Mouse (Mus musculus) embryonic facial prominence, embryonic 13.5 days (tissue): ENCODE data around the gene Lgals9. TPM values are rescaled to one million over a fixed set of nuclear protein-coding genes. Genes with fewer than 3 reads are reported as not detected.
A peak's percentile ranks its signal among the peaks of the same experiment; 100 is the strongest.

Source experiments
- ATAC-seq: fragments of 200-750 bp; cut with Nextera tagmentation; 2 replicates; pipeline ENCODE4 v1.8.0; 2017; ENCODE audit warnings: low read depth; ENCODE audit not compliant: insufficient number of reproducible peaks, insufficient read depth, low FRiP score, low TSS enrichment
- H3K27ac ChIP-seq: fragments of 300-500 bp; sonication (generic); 2 replicates; pipeline ENCODE4 v1.5.1; 2015; ENCODE audit warnings: moderate library complexity, mild to moderate bottlenecking, inconsistent platforms
- H3K27me3 ChIP-seq: fragments of 300-500 bp; sonication (generic); 2 replicates; pipeline ENCODE4 v1.6.1; 2015; ENCODE audit warnings: mild to moderate bottlenecking, inconsistent platforms
- H3K36me3 ChIP-seq: fragments of 300-500 bp; sonication (generic); 2 replicates; pipeline ENCODE4 v1.6.1; 2015; ENCODE audit warnings: mild to moderate bottlenecking, inconsistent platforms
- H3K4me1 ChIP-seq: fragments of 300-500 bp; sonication (generic); 2 replicates; pipeline ENCODE4 v1.6.1; 2015; ENCODE audit warnings: inconsistent platforms
- H3K4me2 ChIP-seq: fragments of 300-500 bp; sonication (generic); 2 replicates; pipeline ENCODE4 v1.6.1; 2015; ENCODE audit warnings: moderate library complexity, mild to moderate bottlenecking, inconsistent platforms
- H3K4me3 ChIP-seq: fragments of 300-500 bp; sonication (generic); 2 replicates; pipeline ENCODE4 v1.5.1; 2015; ENCODE audit warnings: mild to moderate bottlenecking, inconsistent platforms
- H3K9ac ChIP-seq: fragments of 300-500 bp; sonication (generic); 2 replicates; pipeline ENCODE4 v1.6.1; 2015; ENCODE audit warnings: mild to moderate bottlenecking, inconsistent platforms
- H3K9me3 ChIP-seq: fragments of 300-500 bp; sonication (generic); 2 replicates; pipeline ENCODE4 v1.6.1; 2016; ENCODE audit warnings: inconsistent platforms
- WGBS: fragments of 180-500 bp; shearing (Covaris S2); methylation state at CpG from one replicate; pipeline ENCODE4 v1.1.7; 2015; ENCODE audit warnings: mixed read lengths; 5-methylcytosine and 5-hydroxymethylcytosine counted together
- polyA plus RNA-seq: library from polyadenylated mRNA; unstranded; fragments of >200 nt; fragmentation: Nextera tagmentation; extraction: Ambion mirVana; gene quantifications from 2 replicates; pipeline ENCODE4 v1.2.1, GENCODE M21; 2015

Lgals9 gene
- polyA plus RNA-seq = 18.4 and 22.2 TPM in 2 replicates

DNA sequence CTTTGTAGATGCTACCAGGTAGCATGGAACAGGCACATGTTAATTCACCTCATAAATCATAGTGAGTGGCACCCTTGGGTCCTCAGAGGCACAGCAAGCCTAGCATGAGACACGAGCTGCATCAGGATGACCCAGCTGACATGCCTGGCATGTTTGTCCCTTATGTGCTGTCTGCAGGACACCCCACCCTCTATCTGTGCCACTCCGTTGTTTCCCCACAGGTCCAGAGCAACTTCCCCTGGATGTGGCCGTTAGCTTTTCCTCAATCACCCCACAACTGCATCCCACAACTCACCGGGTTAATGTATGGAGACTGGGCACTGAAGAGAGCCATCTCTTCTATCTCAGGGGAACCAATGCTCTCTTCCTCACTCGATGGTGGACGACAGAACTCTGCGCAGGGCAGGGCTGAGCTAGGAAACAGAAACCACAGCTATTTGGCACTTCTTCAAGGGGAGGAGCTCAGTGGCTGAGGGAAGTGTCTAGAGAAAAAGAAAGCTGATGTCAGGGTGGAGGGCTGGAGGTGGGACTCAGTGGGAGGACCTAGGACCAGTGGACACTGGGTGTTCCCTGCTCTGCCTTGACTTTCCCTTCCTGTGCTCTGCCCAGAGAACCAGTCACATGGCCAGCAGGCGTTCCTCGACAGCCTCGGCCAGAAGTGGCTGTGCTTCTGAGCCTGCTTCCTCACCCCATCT, at the start of gene Lgals9:
Lgals9 (minus strand) TSS at position 464 of the 695 bp plus-strand sequence.
- ATAC-seq = no peak
- Histone ChIP-seq H3K36me3 (no peaks in the 10 kb centered on the region), H3K4me1 (peaks cover 10% of the 10 kb centered on the region; the same call in 1 of the 2 replicates), H3K27me3 (no peaks in the 10 kb centered on the region), H3K9ac (0 out of 2 replicates have a peak within 1 kb of the TSS, but pooled peaks have one; percentile 16), H3K27ac (no peak within 1 kb of the TSS), H3K9me3 (no peaks in the 10 kb centered on the region), H3K4me2 (peak within 1 kb of the TSS; percentile 45), H3K4me3 (peak within 1 kb of the TSS; percentile 9; the same call in 1 of the 2 replicates)
- WGBS = 58% methylated on average over 10 of the region's 10 CpGs

DNA sequence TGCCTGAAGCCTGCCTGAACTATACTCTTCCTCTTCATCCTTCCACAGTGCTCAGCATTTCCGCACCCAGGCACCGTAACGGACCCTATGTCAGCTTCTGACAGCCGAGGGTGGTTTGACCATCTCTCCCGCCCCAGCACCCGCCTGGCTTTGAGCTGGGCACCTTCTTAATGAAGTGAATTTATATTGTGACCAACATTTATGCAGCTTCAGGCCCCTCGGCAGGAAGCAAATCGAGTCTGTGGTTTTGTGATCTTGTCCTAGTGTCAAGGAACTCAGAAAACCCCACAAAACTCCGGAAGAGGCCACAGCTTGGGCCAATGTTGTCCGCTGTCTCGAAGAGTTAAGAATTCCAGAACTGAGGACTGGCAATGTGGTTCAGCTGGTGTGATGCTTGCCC, 48.9 kb upstream of the Lgals9 start:
- Histone ChIP-seq H3K4me1 (peaks cover 6% of the 10 kb centered on the region), H3K4me2 (no peak overlapping the region), H3K9ac (no peak overlapping the region), H3K36me3 (peaks cover 17% of the 10 kb centered on the region), H3K27ac (no peak overlapping the region), H3K9me3 (no peaks in the 10 kb centered on the region), H3K4me3 (no peak overlapping the region), H3K27me3 (no peaks in the 10 kb centered on the region)
- WGBS = 81% methylated on average over 11 of the region's 11 CpGs
- ATAC-seq = no peak

DNA sequence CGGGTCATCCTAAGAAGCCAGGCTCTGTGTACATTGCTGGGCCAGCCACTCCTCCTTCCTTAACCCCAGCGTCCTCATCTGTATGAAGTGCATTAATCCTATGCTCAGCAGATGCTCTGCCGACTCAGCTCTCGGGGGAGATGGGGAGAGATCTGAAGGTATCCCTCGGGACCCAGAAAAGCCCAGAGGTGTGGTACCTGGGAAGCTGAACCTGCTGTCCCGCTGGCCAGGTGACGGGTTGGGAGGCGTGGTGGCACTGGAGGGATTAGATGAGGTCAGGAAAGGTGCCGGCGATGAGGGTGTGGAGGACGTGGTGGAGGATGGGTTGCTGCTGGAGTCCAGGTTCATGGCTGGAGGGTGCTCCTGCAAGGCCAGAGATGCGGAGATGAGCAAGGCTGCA, 48.3 kb upstream of the Lgals9 start:
- no peak overlapping the region for H3K4me2 ChIP-seq
- no peak for ATAC-seq
- H3K9ac ChIP-seq = no peak overlapping the region
- H3K27me3 ChIP-seq = no peaks in the 10 kb centered on the region
- no peak overlapping the region for H3K4me3 ChIP-seq
- H3K27ac ChIP-seq = no peak overlapping the region
- no peaks in the 10 kb centered on the region for H3K9me3 ChIP-seq
- H3K36me3 ChIP-seq = peaks cover 20% of the 10 kb centered on the region
- peaks cover 6% of the 10 kb centered on the region for H3K4me1 ChIP-seq
- WGBS = 80% methylated on average over 12 of the region's 12 CpGs

DNA sequence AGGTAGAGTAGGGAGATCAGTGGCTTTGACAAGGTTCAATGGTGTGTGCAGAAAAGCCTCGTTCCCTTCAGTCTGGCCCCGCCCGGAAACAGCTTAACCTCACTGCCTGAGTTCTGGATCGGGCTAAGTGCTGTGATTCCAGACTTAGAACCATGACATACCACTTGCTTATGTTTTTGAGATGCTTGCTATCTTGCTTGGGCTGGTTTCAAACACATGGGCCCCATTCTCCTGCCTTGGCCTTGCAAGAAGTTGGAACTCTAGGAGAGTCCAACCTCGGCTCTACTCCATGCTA, 46.7 kb upstream of the Lgals9 start:
- Histone ChIP-seq H3K4me1 (peaks cover 6% of the 10 kb centered on the region), H3K27me3 (no peaks in the 10 kb centered on the region), H3K4me3 (no peak overlapping the region), H3K4me2 (no peak overlapping the region), H3K36me3 (peaks cover 29% of the 10 kb centered on the region), H3K9me3 (no peaks in the 10 kb centered on the region), H3K27ac (no peak overlapping the region), H3K9ac (no peak overlapping the region)
- no peak for ATAC-seq
- 67% methylated on average over 5 of the region's 5 CpGs for WGBS

DNA sequence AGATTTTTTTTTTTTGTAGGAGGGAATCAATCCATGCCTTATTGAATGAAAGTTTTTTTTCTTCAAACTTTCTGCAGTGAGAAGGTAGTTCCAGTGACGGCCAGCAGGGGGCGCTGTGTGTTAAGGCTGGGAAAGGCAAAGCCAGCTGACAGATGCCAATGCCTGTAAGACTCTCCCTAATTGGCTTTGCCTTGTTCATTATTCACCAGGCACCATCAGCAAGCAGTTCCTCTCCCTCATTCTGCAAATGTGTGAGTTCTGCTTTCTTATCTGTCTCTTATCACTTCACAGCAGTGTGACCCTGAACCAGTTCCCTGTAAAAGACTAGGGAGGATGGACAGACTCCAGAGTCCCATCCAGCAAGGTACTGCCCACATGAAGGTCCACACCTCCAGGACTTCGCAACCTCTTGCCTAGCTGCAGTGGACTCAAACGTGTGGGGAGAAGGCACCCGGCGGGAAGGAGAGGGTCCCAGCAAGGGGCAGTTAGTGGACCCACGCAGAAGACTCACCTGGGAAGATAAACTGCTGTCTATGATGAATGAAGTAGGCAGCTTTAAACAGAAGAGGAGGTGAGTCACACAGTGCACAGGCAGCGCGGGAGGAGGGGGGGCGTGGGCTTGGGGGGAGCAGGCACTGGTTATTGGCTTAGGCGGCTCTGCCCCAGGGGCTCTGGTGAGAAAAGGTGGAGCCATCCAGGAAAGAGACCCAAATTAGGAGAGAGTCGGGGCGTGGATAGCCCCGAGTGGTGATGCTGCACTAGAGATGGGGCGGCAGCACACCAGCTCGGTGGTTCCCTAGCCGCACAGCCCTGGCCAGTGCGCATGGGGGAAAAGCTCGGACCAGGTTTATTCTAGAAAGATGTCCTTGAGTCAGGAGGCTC, 46.1 kb upstream of the Lgals9 start:
- no peak overlapping the region for H3K4me3 ChIP-seq
- WGBS = 55% methylated on average over 19 of the region's 19 CpGs
- H3K36me3 ChIP-seq = peaks cover 26% of the 10 kb centered on the region
- ATAC-seq = no peak
- H3K4me1 ChIP-seq = peaks cover 6% of the 10 kb centered on the region
- H3K9ac ChIP-seq = no peak overlapping the region
- H3K9me3 ChIP-seq = no peaks in the 10 kb centered on the region
- no peak overlapping the region for H3K27ac ChIP-seq
- no peak overlapping the region for H3K4me2 ChIP-seq
- H3K27me3 ChIP-seq = no peaks in the 10 kb centered on the region

DNA sequence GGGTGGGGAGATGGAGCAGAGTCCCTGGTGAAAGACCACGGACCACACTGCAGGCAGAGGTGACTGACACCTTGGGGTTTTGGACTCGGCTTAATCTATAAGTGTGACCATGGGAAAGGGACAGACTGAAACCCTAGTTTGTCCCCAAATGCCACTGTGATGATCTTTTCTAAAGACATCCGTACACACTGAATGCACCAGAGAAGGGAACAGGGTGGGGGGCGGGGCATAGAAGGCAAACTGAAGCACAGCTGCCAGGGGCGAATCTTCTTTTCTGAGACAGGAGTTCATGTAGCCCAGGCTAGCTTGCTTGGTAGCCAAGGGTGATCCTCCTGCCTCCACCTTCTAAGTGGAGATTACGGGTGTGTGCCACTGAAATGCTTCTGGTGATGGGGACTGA, 39.0 kb upstream of the Lgals9 start:
- H3K4me1 ChIP-seq = peaks cover 16% of the 10 kb centered on the region
- H3K27ac ChIP-seq = 0 out of 2 replicates have a peak overlapping the region, but pooled peaks have one; percentile 55
- H3K27me3 ChIP-seq = no peaks in the 10 kb centered on the region
- H3K4me2 ChIP-seq = peak overlapping the region; percentile 44
- H3K9me3 ChIP-seq = no peaks in the 10 kb centered on the region
- 59% methylated on average over 6 of the region's 6 CpGs for WGBS
- peaks cover 53% of the 10 kb centered on the region for H3K36me3 ChIP-seq
- ATAC-seq = no peak
- H3K9ac ChIP-seq = peak overlapping the region; percentile 32; the same call in 1 of the 2 replicates
- H3K4me3 ChIP-seq = peak overlapping the region; percentile 17; the same call in 1 of the 2 replicates

DNA sequence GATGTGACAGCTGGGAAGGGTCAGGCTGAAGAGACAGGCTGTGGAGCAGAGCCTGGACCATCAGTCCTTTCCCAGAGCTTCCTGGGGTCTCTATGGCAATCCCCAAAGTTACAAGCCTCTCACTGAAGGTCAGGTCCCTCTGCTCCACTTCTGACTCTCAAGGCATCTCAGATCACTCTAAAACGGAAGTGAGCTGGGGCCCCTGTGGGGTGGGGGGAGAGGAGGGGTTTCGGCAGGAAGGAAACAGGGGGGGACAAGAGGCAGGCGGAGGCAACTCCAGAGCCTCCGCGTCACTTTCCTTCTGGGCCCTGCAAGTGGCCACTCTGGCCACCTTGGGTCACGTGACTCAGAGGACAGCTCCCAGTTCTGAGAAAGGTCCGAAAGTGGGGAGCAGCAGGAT, 38.6 kb upstream of the Lgals9 start:
- peak overlapping the region; percentile 32 for H3K9ac ChIP-seq
- WGBS = 18% methylated on average over 7 of the region's 7 CpGs
- peak overlapping the region; percentile 44 for H3K4me2 ChIP-seq
- peaks cover 16% of the 10 kb centered on the region for H3K4me1 ChIP-seq
- H3K27ac ChIP-seq = peak overlapping the region; percentile 55; the same call in 1 of the 2 replicates
- H3K4me3 ChIP-seq = peak overlapping the region; percentile 17; the same call in 1 of the 2 replicates
- H3K9me3 ChIP-seq = no peaks in the 10 kb centered on the region
- no peaks in the 10 kb centered on the region for H3K27me3 ChIP-seq
- peaks cover 57% of the 10 kb centered on the region for H3K36me3 ChIP-seq
- no peak for ATAC-seq

DNA sequence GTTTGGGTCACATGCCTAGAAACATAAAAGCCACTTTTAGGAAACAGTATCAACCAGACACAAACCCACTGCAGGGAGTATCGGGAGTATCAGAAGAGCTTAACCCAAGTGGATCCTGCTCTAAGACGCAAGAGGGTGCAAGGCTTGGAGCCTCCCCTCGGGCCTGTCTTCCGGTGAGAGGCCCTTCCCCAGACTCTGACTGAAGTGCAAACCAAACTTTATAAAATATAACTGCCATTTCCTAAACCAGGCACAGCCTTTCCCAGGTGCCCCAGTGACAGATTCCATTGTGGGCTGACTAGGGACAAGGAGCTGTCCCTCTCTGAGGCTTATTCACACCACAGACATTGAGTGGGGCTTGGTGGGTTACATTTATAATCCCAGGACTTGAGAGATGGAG, 38.1 kb upstream of the Lgals9 start:
- Histone ChIP-seq H3K27ac (peak overlapping the region; percentile 55; the same call in 1 of the 2 replicates), H3K27me3 (no peaks in the 10 kb centered on the region), H3K9me3 (no peaks in the 10 kb centered on the region), H3K9ac (peak overlapping the region; percentile 32), H3K4me3 (no peak overlapping the region), H3K36me3 (peaks cover 58% of the 10 kb centered on the region), H3K4me1 (peaks cover 16% of the 10 kb centered on the region), H3K4me2 (peak overlapping the region; percentile 44; the same call in 1 of the 2 replicates)
- ATAC-seq = no peak
- WGBS = 68% methylated on average over 4 of the region's 4 CpGs

DNA sequence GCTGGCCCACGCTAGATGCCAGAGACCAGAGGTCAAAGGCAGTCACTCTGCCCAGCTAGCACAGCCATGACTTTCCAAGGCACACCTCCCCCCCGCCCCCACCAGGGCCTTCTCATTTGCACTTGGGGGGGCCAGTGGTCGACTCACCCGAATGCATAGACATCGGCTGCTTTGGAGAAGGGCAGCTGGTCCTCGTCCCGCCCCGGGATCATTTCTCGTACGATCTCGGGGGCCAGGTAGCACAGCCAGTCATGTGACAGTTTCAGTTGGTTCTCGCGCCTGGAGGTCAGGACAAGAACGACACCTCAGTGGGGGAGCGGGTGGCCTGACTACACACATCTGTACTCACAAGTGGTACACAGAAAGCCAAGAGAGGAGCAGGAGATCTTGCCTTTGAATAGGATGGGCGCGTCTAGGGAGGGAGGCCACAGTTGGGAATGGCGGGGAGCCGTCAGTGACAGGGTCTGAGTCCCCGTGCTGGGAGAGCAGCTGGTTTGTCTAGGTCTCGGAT, 35.8 kb upstream of the Lgals9 start:
- no peaks in the 10 kb centered on the region for H3K27me3 ChIP-seq
- no peak overlapping the region for H3K4me2 ChIP-seq
- H3K36me3 ChIP-seq = peaks cover 69% of the 10 kb centered on the region
- no peak overlapping the region for H3K27ac ChIP-seq
- no peak overlapping the region for H3K9ac ChIP-seq
- no peak for ATAC-seq
- H3K9me3 ChIP-seq = no peaks in the 10 kb centered on the region
- H3K4me1 ChIP-seq = peaks cover 22% of the 10 kb centered on the region
- no peak overlapping the region for H3K4me3 ChIP-seq
- WGBS = 82% methylated on average over 21 of the region's 21 CpGs

DNA sequence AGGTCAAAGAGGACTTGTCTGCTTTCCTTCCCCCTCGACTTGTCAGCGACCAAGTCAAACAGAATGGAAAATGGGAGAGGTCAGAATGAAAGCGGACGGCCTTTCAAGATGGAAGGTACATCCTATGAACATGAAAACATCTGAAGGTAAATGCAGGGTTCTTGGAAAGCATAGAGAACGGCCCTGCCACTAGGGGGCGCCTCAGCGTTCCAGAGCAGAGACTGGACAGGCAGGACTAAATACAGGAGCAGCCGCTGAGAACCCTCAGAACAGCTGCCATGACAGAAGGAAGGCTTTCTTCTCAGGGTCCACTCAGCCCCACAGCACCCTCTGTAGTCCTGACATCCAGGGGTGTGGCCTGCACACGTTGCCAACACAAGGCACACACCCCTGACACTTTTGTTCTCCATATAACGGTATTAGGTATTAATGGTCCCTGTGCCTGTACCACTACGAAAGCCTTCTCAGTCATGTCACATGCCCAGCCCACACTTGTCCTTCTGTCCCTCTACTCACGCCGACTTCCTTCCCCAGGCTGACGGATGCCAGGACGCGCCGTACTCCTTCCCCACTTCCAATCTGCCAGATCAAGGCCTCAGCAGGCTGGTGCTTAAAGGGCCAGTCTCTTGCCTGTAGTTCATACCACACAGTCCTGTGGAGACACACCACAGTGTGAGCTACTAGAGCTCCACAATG, 35.2 kb upstream of the Lgals9 start:
- no peak for ATAC-seq
- Histone ChIP-seq H3K4me3 (no peak overlapping the region), H3K27ac (no peak overlapping the region), H3K4me2 (no peak overlapping the region), H3K4me1 (peaks cover 27% of the 10 kb centered on the region), H3K27me3 (no peaks in the 10 kb centered on the region), H3K36me3 (peaks cover 65% of the 10 kb centered on the region), H3K9me3 (no peaks in the 10 kb centered on the region), H3K9ac (no peak overlapping the region; the same call in 1 of the 2 replicates)
- WGBS = 88% methylated on average over 17 of the region's 17 CpGs
